Mouse (Mus musculus): ENCODE measurements at regions not wholly inside any gene's neighbourhood (a gene's known extent, or its start where the extent isn't known, plus 50 kb on each side); places are given as distances from the start of the nearest gene placed in this dataset.

- no peak for TF ChIP-seq CTCF (IDR thresholded peaks at IDR 0.05; ENCODE audit: insufficient read depth, low read length)
- TF ChIP-seq POLR2A (IDR thresholded peaks at IDR 0.05; ENCODE audit: borderline replicate concordance, extremely low read depth, low read depth, low read length) = no peak
Observed at GRCm38 (mm10) chr3:80081210-80081609, 196.9 kb downstream of the Fam198b start.

Measured in lung, adult 2 months (tissue).